Mouse (Mus musculus) testis, postnatal 10 days (tissue): Measurements from ENCODE around the gene Olfr54.
"Not testable (repeated sequence)": the region's sequence is repeated elsewhere in the genome, so short reads cannot be mapped to it uniquely, and the experiment has no call there.

Experiments used
- DNase-seq: peaks from one replicate; pipeline ENCODE4 v3.0.0; 2021; ENCODE audit warnings: low spot score

The Olfr54 gene

GRCm38 (mm10) chr11:51013936-51014335 is at the start of gene Olfr54:
TSS of gene Olfr54 (plus strand) at chr11:51014236.
- no peak for DNase-seq

GRCm38 (mm10) chr11:50964886-50965285 is 49.1 kb upstream of the Olfr54 start:
- DNase-seq: no peak

- DNase-seq: no peak
These were observed 47.8 kb upstream of the Olfr54 start, which contains the start of gene Olfr1378 for GRCm38 (mm10) chr11:50966230-50966629. TSS of gene Olfr1378 (plus strand) at chr11:50966530.

GRCm38 (mm10) chr11:50977216-50977615 is 36.8 kb upstream of the Olfr54 start:
- peak; percentile 48 for DNase-seq

- no peak for DNase-seq
These were observed 32.4 kb upstream of the Olfr54 start, which contains the start of gene Olfr1377 for GRCm38 (mm10) chr11:50981667-50982066. TSS of gene Olfr1377 (plus strand) at chr11:50981967.

GRCm38 (mm10) chr11:51003296-51003695 is 10.7 kb upstream of the Olfr54 start, which contains the start of gene Olfr51:
TSS of gene Olfr51 (plus strand) at chr11:51003596.
- no peak for DNase-seq

- peak; percentile 86 for DNase-seq
These were observed 2.2 kb upstream of the Olfr54 start for GRCm38 (mm10) chr11:51011821-51012220.

- no peak for DNase-seq
These were observed 2.3 kb downstream of the Olfr54 start for GRCm38 (mm10) chr11:51016341-51016740.

- DNase-seq: not testable (repeated sequence)
These were observed 12.8 kb downstream of the Olfr54 start for GRCm38 (mm10) chr11:51026811-51027210.

GRCm38 (mm10) chr11:51029381-51029780 is 15.3 kb downstream of the Olfr54 start:
- DNase-seq: not testable (repeated sequence)

- no peak for DNase-seq
These were observed 16.2 kb downstream of the Olfr54 start for GRCm38 (mm10) chr11:51030225-51030624.

GRCm38 (mm10) chr11:51032851-51033250 is 18.8 kb downstream of the Olfr54 start:
- DNase-seq: no peak

- not testable (repeated sequence) for DNase-seq
These were observed 20.1 kb downstream of the Olfr54 start for GRCm38 (mm10) chr11:51034141-51034540.

- peak; percentile 54 for DNase-seq
These were observed 21.9 kb downstream of the Olfr54 start for GRCm38 (mm10) chr11:51035951-51036350.

GRCm38 (mm10) chr11:51044776-51045175 is 30.7 kb downstream of the Olfr54 start:
- DNase-seq: not testable (repeated sequence)

GRCm38 (mm10) chr11:51047809-51048208 is 33.8 kb downstream of the Olfr54 start, which contains the start of gene Olfr1375:
TSS of gene Olfr1375 (plus strand) at chr11:51048109.
- not testable (repeated sequence) for DNase-seq

GRCm38 (mm10) chr11:51051678-51052077 is 37.6 kb downstream of the Olfr54 start:
- DNase-seq: no peak

GRCm38 (mm10) chr11:51053230-51053629 is 39.2 kb downstream of the Olfr54 start:
- DNase-seq: no peak

GRCm38 (mm10) chr11:51059151-51059571 is 45.1 kb downstream of the Olfr54 start, which contains the start of gene Zfp354a:
TSS of gene Zfp354a (plus strand) at chr11:51059257.
- DNase-seq: peak; percentile 82

- no peak for DNase-seq
These were observed 45.6 kb downstream of the Olfr54 start for GRCm38 (mm10) chr11:51059640-51060039.

GRCm38 (mm10) chr11:51060981-51061380 is 46.9 kb downstream of the Olfr54 start:
- DNase-seq: no peak

GRCm38 (mm10) chr11:51063276-51063675 is 49.2 kb downstream of the Olfr54 start:
- DNase-seq: no peak

- no peak for DNase-seq
These were observed 49.8 kb downstream of the Olfr54 start for GRCm38 (mm10) chr11:51063841-51064240.
